Mouse (Mus musculus): ENCODE measurements at regions not wholly inside any gene's neighbourhood (a gene's known extent, or its start where the extent isn't known, plus 50 kb on each side); places are given as distances from the start of the nearest gene placed in this dataset.

- no peak for DNase-seq (ENCODE audit: low read depth in 2 of 2, low spot score in 2 of 2)
Measured at GRCm38 (mm10) chr13:44419472-44420226, 309.6 kb upstream of the Jarid2 start.

DNA sequence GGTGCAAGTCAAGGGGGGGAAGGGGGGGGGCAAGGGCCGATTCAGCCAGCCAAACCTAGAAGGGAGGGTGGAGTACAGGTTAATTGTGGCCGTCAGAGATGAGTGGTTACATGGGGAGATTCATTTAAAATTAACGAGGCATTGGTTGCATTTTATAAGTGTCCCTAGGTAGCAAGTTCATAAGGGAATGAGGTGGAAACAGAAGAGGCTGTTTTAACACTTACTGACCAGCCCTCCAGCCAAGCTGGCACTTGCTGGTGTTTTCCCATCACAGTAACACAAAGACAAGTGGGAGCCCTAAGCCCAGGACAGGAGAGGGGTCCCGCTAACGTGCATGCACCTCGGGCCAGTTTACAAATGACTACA, 309.1 kb upstream of the Jarid2 start:
- DNase-seq (ENCODE audit: low read depth in 2 of 2, low spot score in 2 of 2), result no peak

- DNase-seq (ENCODE audit: low read depth in 2 of 2, low spot score in 2 of 2), result no peak
Measured at GRCm38 (mm10) chr13:44420941-44421340, 308.3 kb upstream of the Jarid2 start.

- no peak for DNase-seq (ENCODE audit: low read depth in 2 of 2, low spot score in 2 of 2)
Measured at GRCm38 (mm10) chr13:44421426-44421825, 307.8 kb upstream of the Jarid2 start.

- no peak for DNase-seq (ENCODE audit: low read depth in 2 of 2, low spot score in 2 of 2)
Measured at GRCm38 (mm10) chr13:44421922-44422321, 307.4 kb upstream of the Jarid2 start.

- DNase-seq (ENCODE audit: low read depth in 2 of 2, low spot score in 2 of 2), result no peak
Measured at GRCm38 (mm10) chr13:44430492-44430891, 298.8 kb upstream of the Jarid2 start.

DNA sequence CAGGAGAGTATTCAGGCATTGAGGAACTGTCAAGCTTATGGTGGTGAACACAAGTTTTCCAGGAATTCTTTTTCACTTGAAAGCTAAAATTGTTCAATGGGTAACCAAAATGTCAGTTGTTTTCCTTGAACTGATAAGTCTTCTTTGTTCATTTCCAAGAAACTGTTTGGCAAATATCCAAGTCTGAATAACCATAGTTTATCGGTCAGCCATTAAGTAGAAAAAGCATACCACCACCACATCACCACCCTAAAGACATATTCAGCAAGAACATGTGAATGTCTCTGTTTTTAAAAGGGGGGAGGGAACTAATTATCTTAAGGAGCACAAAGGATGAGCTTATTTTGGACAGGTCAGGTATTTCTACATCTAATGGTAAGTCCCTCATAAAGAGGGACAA, 291.6 kb upstream of the Jarid2 start:
- no peak for DNase-seq (ENCODE audit: low read depth in 2 of 2, low spot score in 2 of 2)

DNA sequence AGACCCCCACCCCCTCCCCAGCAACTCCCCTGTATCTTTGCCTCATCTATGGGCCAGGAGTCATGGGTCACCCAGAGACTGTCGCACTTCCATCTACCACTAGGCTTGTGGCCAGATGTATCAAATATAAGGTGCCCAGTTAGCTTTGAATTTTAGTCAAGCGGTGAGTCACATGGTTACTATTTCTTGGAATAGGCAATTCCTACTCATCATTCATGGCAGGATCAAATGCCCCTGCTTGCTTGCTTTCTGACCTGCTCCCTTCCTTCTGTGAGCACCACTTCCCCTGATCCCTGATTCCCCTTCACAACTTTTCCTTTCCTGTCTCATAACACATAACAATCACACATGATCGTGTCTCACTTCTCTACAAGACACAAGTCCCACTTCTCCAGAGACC, 288.2 kb upstream of the Jarid2 start:
- DNase-seq (ENCODE audit: low read depth in 2 of 2, low spot score in 2 of 2), result no peak

DNA sequence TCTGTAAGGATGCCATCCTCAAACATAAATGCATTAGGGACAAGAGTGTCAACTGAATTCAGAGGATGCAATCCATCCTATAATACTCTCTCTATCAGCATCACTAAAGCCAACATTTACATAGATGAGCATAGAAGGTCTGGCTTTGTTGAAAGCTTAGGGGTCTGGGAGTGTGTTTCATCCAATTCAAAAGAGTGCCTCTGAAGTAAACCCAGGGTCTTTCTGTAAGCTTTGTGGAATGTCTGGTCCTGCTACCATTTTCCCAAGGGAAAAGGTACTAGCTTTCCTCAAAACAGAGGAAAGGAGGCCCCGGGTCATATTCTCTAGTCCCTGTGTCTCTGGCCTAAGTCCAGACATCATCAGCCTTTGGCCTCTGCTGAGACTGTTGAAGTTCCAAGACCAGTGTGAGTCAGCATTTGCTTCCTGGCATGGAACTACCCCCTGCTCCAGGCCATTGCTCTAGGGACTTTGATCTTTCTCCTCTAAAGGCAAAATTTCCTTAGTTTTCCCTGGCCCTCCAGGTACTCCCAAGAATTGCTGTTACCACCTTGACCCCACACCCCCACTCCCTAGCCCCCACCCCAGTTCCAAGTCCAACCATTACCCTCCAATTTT, 280.0 kb upstream of the Jarid2 start:
- no peak for DNase-seq (ENCODE audit: low read depth in 2 of 2, low spot score in 2 of 2)

DNA sequence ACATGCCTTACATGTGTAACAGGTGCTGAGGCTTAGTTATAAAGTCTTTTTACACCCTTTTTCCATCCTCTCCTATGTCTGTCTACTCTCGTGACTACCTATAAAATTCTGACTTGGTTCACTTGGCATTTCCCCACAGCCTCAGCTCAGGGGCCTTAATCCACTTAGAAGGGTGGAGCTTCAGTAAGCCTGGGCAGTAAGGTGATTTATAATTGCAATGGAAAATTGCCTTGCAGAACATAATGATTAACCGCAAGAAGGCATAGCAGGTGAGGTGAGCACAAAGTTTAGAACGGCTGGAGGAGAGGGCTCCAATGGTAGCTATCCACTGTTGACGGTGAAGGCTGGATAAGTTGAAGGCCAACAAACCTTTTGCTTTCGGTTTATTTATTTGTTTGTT, 278.1 kb upstream of the Jarid2 start:
- no peak for DNase-seq (ENCODE audit: low read depth in 2 of 2, low spot score in 2 of 2)

- DNase-seq (ENCODE audit: low read depth in 2 of 2, low spot score in 2 of 2), result no peak
Measured at GRCm38 (mm10) chr13:44453131-44453530, 276.1 kb upstream of the Jarid2 start.

DNA sequence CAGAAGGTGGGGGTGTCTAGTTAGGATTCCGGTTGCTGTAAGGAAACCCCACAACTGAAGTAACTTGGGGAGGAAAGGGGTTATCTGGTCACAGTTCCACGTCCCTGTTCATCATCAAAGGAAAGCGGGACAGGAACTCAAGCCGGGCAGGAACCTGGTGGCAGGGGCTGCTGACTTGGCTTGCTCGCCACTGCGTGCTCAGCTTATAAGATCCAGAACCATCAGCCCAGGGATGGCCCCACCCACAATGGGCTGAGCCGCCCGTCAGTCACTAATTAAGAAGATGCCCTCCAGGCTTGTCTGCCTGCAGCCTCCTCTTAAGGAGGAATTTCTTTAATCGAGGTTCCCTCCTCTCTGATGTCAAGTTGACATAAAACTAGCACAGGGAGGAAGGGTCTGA, 275.1 kb upstream of the Jarid2 start:
- no peak for DNase-seq (ENCODE audit: low read depth in 2 of 2, low spot score in 2 of 2)

- DNase-seq (ENCODE audit: low read depth in 2 of 2, low spot score in 2 of 2), result no peak
Measured at GRCm38 (mm10) chr13:44455193-44455592, 274.1 kb upstream of the Jarid2 start.

- DNase-seq (ENCODE audit: low read depth in 2 of 2, low spot score in 2 of 2), result no peak
Measured at GRCm38 (mm10) chr13:44458744-44459143, 270.5 kb upstream of the Jarid2 start.

DNA sequence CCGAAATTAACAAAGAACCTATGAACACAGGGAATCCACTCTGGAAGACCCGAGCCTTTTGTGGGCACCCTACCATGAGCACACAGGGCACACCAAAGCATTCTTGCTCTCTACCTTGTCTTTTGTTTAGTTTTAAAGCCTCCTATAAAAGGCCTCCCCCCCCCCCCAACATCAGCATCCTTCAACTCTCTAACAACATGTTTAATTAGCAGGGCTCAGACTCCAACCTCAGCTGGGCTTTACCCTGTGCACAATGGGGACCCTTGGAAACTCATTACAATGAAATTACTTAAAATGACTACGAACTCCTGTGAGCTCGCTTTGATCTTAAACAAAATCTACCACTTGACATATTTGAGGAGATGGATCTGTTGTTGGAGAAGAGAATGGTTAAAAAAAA, 270.1 kb upstream of the Jarid2 start:
- DNase-seq (ENCODE audit: low read depth in 2 of 2, low spot score in 2 of 2), result no peak

DNA sequence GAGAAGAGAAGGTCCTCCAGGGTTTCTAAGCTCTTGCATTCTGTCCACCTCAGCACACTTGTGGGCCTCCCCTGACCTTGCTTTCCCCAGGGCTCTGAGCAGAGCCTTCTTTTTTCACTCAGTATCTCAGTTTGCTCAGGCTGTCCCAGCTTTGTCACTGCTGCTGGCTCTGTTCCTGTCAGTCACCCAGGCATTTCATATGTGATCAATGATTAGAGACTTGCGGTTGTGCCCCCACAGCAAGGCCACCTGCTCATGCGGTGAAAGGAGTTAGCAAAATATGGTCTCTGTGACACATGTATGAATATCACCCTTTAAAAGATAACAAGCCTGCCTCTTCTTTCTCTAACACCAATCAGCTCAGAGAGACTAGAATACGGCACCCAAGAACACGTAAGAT, 265.6 kb upstream of the Jarid2 start:
- DNase-seq (ENCODE audit: low read depth in 2 of 2, low spot score in 2 of 2), result no peak

GRCm38 (mm10) chr13:44465567-44465966, 263.7 kb upstream of the Jarid2 start:
- no peak for DNase-seq (ENCODE audit: low read depth in 2 of 2, low spot score in 2 of 2)

GRCm38 (mm10) chr13:44468963-44469674, 260.2 kb upstream of the Jarid2 start:
- DNase-seq (ENCODE audit: low read depth in 2 of 2, low spot score in 2 of 2), result no peak

- DNase-seq (ENCODE audit: low read depth in 2 of 2, low spot score in 2 of 2), result no peak
Measured at GRCm38 (mm10) chr13:44469675-44470074, 259.6 kb upstream of the Jarid2 start.

GRCm38 (mm10) chr13:44473200-44473599, 256.1 kb upstream of the Jarid2 start:
- DNase-seq (ENCODE audit: low read depth in 2 of 2, low spot score in 2 of 2), result no peak

GRCm38 (mm10) chr13:44476901-44477300, 252.4 kb upstream of the Jarid2 start:
- no peak for DNase-seq (ENCODE audit: low read depth in 2 of 2, low spot score in 2 of 2)

GRCm38 (mm10) chr13:44480128-44480527, 249.1 kb upstream of the Jarid2 start:
- DNase-seq (ENCODE audit: low read depth in 2 of 2, low spot score in 2 of 2), result no peak
